Mouse (Mus musculus) spleen, adult 2 months (tissue): ENCODE measurements around the gene Mettl5.

Source experiments
- CTCF ChIP-seq: fragments of 200-500 bp; IDR thresholded peaks from 2 replicates; pipeline ENCODE4 v1.5.1; 2011; ENCODE audit warnings: mild to moderate bottlenecking, inconsistent platforms; ENCODE audit not compliant: insufficient read depth, insufficient read length, insufficient replicate concordance; ENCODE audit errors: extremely low read depth
- POLR2A ChIP-seq: fragments of 200-500 bp; IDR thresholded peaks from 2 replicates; pipeline ENCODE4 v1.6.1; 2011; ENCODE audit warnings: low read depth, low read length, inconsistent platforms

GRCm38 (mm10) chr2:69857882-69858281 lies 27.5 kb downstream of the Mettl5 start:
- TF ChIP-seq CTCF = no peak
- TF ChIP-seq POLR2A = no peak
